Mouse (Mus musculus) myocyte (in vitro differentiated cells): ENCODE measurements at regions not wholly inside any gene's neighbourhood (a gene's known extent, or its start where the extent isn't known, plus 50 kb on each side); places are given as distances from the start of the nearest gene placed in this dataset.

Source experiments
- H3K27me3 ChIP-seq: one replicate; pipeline ENCODE4 v1.6.1; 2011; ENCODE audit not compliant: control insufficient read depth, insufficient read depth, insufficient read length
- H3K36me3 ChIP-seq: one replicate; pipeline ENCODE4 v1.6.1; 2011; ENCODE audit not compliant: control insufficient read depth, insufficient read depth
- H3K4me2 ChIP-seq: one replicate; pipeline ENCODE4 v1.6.1; 2011; ENCODE audit warnings: low read depth, control low read depth
- H3K4me3 ChIP-seq: one replicate; pipeline ENCODE4 v1.5.1; 2011; ENCODE audit warnings: mild to moderate bottlenecking, control low read depth, moderate library complexity
- H3K79me2 ChIP-seq: one replicate; pipeline ENCODE4 v1.6.1; 2011; ENCODE audit not compliant: control insufficient read depth, insufficient read depth
- H3ac ChIP-seq: one replicate; pipeline ENCODE4 v1.6.1; 2011; ENCODE audit not compliant: control insufficient read depth, insufficient read length
- CEBPB ChIP-seq: IDR thresholded peaks from 2 replicates; pipeline ENCODE4 v1.6.1; 2011; ENCODE audit warnings: mild to moderate bottlenecking, moderate library complexity; ENCODE audit not compliant: poor library complexity, insufficient read depth, severe bottlenecking
- E2F4 ChIP-seq: IDR thresholded peaks from one replicate; pipeline ENCODE4 v1.6.1; 2011; ENCODE audit warnings: mild to moderate bottlenecking, control low read depth, moderate library complexity; ENCODE audit not compliant: insufficient read depth
- MAX ChIP-seq: IDR thresholded peaks from one replicate; pipeline ENCODE4 v1.6.1; 2011; ENCODE audit warnings: low read depth, mild to moderate bottlenecking, control low read depth
- MYOD1 ChIP-seq, 3 experiments: IDR thresholded peaks; one replicate each; pipeline ENCODE4 v1.6.1; 2011; ENCODE audit warnings: control low read depth in 2 of 3, low read depth in 2 of 3, mild to moderate bottlenecking in 2 of 3, moderate library complexity in 1 of 3; ENCODE audit not compliant: insufficient read length in 2 of 3, control insufficient read depth in 1 of 3
- MYOG ChIP-seq, 3 experiments: IDR thresholded peaks; one replicate each; pipeline ENCODE4 v1.6.1; 2011; ENCODE audit warnings: control low read depth in 2 of 3, low read depth in 2 of 3, mild to moderate bottlenecking in 2 of 3; ENCODE audit not compliant: insufficient read length in 2 of 3, control insufficient read depth in 1 of 3, insufficient read depth in 1 of 3
- POLR2A ChIP-seq: IDR thresholded peaks from one replicate; pipeline ENCODE4 v1.6.1; 2011; ENCODE audit warnings: low read depth, mild to moderate bottlenecking, control low read depth, moderate library complexity; ENCODE audit not compliant: insufficient read length
- POLR2AphosphoS2 ChIP-seq: IDR thresholded peaks from one replicate; pipeline ENCODE4 v1.6.1; 2011; ENCODE audit warnings: low read depth, control low read depth; ENCODE audit not compliant: insufficient read length
- REST ChIP-seq: IDR thresholded peaks from one replicate; pipeline ENCODE4 v1.6.1; 2011; ENCODE audit warnings: mild to moderate bottlenecking, control low read depth, moderate library complexity; ENCODE audit not compliant: insufficient read depth, insufficient read length
- SRF ChIP-seq: IDR thresholded peaks from one replicate; pipeline ENCODE4 v1.6.1; 2011; ENCODE audit warnings: low read depth; ENCODE audit not compliant: control insufficient read depth, insufficient read length
- TCF12 ChIP-seq: IDR thresholded peaks from one replicate; pipeline ENCODE4 v1.6.1; 2011; ENCODE audit warnings: mild to moderate bottlenecking, control low read depth; ENCODE audit not compliant: poor library complexity, insufficient read depth, severe bottlenecking
- TCF3 ChIP-seq: IDR thresholded peaks from one replicate; pipeline ENCODE4 v1.6.1; 2011; ENCODE audit warnings: low read depth, control low read depth; ENCODE audit not compliant: insufficient read length
- USF1 ChIP-seq: IDR thresholded peaks from one replicate; pipeline ENCODE4 v1.6.1; 2011; ENCODE audit warnings: low read depth, mild to moderate bottlenecking, control low read depth, moderate library complexity

GRCm38 (mm10) chr1:73727781-73728180, 396.5 kb downstream of the Tns1 start:
- Histone ChIP-seq H3K79me2 (no peaks in the 10 kb centered on the region), H3K27me3 (no peaks in the 10 kb centered on the region), H3ac (no peak overlapping the region), H3K36me3 (no peaks in the 10 kb centered on the region), H3K4me2 (no peak overlapping the region), H3K4me3 (no peak overlapping the region)
- TF ChIP-seq MAX (no peak), MYOG (IDR thresholded peaks at IDR 0.05; ENCODE audit: control insufficient read depth in 1 of 3, insufficient read depth in 1 of 3, insufficient read length in 2 of 3, low read depth in 2 of 3) (no peak), USF1 (no peak), POLR2A (no peak), POLR2AphosphoS2 (no peak), MYOD1 (IDR thresholded peaks at IDR 0.05; ENCODE audit: control insufficient read depth in 1 of 3, insufficient read length in 2 of 3, low read depth in 2 of 3) (no peak), TCF3 (no peak), E2F4 (no peak), REST (no peak), TCF12 (no peak), CEBPB (no peak)

GRCm38 (mm10) chr1:73726658-73727057, 397.6 kb downstream of the Tns1 start:
- Histone ChIP-seq H3K27me3 (no peaks in the 10 kb centered on the region), H3ac (no peak overlapping the region), H3K4me3 (no peak overlapping the region), H3K36me3 (no peaks in the 10 kb centered on the region), H3K79me2 (no peaks in the 10 kb centered on the region), H3K4me2 (no peak overlapping the region)
- TF ChIP-seq POLR2A (no peak), E2F4 (no peak), POLR2AphosphoS2 (no peak), TCF3 (no peak), MAX (no peak), REST (no peak), TCF12 (no peak), USF1 (no peak), MYOG (IDR thresholded peaks at IDR 0.05; ENCODE audit: control insufficient read depth in 1 of 3, insufficient read depth in 1 of 3, insufficient read length in 2 of 3, low read depth in 2 of 3) (no peak), CEBPB (no peak), MYOD1 (IDR thresholded peaks at IDR 0.05; ENCODE audit: control insufficient read depth in 1 of 3, insufficient read length in 2 of 3, low read depth in 2 of 3) (no peak), SRF (no peak)

GRCm38 (mm10) chr1:73725486-73725885, 398.8 kb downstream of the Tns1 start:
- no peaks in the 10 kb centered on the region for H3K36me3 ChIP-seq
- no peak overlapping the region for H3K4me3 ChIP-seq
- no peaks in the 10 kb centered on the region for H3K27me3 ChIP-seq
- TF ChIP-seq CEBPB (no peak), SRF (no peak), POLR2AphosphoS2 (no peak), E2F4 (no peak), TCF3 (no peak), MYOD1 (IDR thresholded peaks at IDR 0.05; ENCODE audit: control insufficient read depth in 1 of 3, insufficient read length in 2 of 3, low read depth in 2 of 3) (no peak), MYOG (IDR thresholded peaks at IDR 0.05; ENCODE audit: control insufficient read depth in 1 of 3, insufficient read depth in 1 of 3, insufficient read length in 2 of 3, low read depth in 2 of 3) (no peak)
- H3ac ChIP-seq: no peak overlapping the region
- H3K79me2 ChIP-seq: no peaks in the 10 kb centered on the region
- no peak overlapping the region for H3K4me2 ChIP-seq

DNA sequence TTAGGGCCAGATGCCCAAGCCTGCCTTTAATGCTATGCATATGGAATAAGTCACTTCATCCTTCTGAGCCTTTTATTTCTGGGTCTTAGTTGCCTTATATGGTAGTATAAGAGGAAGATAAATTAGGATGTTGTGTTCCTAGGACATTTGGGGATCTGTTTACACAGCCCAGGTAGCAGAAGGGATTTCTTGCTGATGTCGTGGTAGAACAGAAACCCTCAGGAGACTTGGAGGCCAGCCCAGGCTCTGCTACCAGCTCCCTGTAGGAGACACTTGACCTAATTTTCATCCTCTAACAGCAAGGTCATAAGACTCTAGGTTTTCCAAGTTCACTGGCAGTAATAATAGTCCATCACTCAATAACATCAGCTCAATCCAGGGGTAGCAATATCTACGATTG, 399.7 kb downstream of the Tns1 start:
- H3K36me3 ChIP-seq: no peaks in the 10 kb centered on the region
- H3K4me3 ChIP-seq: no peak overlapping the region
- TF ChIP-seq SRF (no peak), MAX (no peak), POLR2A (no peak), E2F4 (no peak), MYOG (IDR thresholded peaks at IDR 0.05; ENCODE audit: control insufficient read depth in 1 of 3, insufficient read depth in 1 of 3, insufficient read length in 2 of 3, low read depth in 2 of 3) (no peak), MYOD1 (IDR thresholded peaks at IDR 0.05; ENCODE audit: control insufficient read depth in 1 of 3, insufficient read length in 2 of 3, low read depth in 2 of 3) (no peak), TCF3 (no peak), TCF12 (no peak), CEBPB (no peak), POLR2AphosphoS2 (no peak), REST (no peak), USF1 (no peak)
- no peaks in the 10 kb centered on the region for H3K27me3 ChIP-seq
- no peaks in the 10 kb centered on the region for H3K79me2 ChIP-seq
- H3ac ChIP-seq: no peak overlapping the region
- H3K4me2 ChIP-seq: no peak overlapping the region

DNA sequence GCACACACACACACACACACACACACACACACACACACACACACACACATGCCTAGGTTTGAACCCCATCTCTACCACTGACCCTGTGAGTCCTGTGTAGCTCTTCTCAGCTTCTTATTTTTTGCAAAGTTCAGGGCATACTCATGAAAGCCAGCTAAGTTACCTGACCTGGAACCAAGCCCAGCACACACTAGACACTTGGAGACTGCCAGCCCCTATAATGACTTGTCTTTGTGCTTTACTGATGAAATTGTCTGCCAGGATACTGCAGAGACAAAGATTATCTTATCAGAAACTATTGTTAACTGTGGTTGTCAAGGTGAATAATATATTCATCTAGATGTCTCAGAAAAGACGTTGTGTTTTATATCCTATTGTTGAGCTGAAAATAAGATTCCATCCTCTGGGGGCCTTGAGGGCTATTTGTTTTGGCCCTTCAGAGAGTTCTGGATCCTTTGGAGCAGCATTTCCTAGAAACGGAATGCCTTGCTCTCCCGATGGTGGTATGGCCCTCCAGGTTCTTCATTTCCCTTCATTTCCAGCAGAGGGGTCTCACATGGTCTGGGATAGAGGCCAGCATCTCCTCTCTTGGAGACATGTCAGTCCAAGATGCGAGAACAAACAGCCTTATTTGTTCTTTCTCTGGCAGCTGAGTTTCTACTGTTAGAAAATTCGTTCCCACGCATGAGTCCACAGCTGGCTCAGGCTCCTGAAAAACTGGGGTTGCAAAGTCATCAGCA, 402.6 kb downstream of the Tns1 start:
- Histone ChIP-seq H3K79me2 (no peaks in the 10 kb centered on the region), H3K36me3 (no peaks in the 10 kb centered on the region), H3K27me3 (no peaks in the 10 kb centered on the region), H3K4me3 (no peak overlapping the region), H3ac (no peak overlapping the region), H3K4me2 (no peak overlapping the region)
- TF ChIP-seq POLR2AphosphoS2: no peak
- no peak for TF ChIP-seq SRF
- no peak for TF ChIP-seq POLR2A
- TF ChIP-seq MYOG (IDR thresholded peaks at IDR 0.05; ENCODE audit: control insufficient read depth in 1 of 3, insufficient read depth in 1 of 3, insufficient read length in 2 of 3, low read depth in 2 of 3): no peak
- TF ChIP-seq USF1: no peak
- no peak for TF ChIP-seq E2F4
- TF ChIP-seq TCF12: no peak
